Mouse (Mus musculus): ENCODE measurements around the gene Tchp.

Tchp gene

DNA sequence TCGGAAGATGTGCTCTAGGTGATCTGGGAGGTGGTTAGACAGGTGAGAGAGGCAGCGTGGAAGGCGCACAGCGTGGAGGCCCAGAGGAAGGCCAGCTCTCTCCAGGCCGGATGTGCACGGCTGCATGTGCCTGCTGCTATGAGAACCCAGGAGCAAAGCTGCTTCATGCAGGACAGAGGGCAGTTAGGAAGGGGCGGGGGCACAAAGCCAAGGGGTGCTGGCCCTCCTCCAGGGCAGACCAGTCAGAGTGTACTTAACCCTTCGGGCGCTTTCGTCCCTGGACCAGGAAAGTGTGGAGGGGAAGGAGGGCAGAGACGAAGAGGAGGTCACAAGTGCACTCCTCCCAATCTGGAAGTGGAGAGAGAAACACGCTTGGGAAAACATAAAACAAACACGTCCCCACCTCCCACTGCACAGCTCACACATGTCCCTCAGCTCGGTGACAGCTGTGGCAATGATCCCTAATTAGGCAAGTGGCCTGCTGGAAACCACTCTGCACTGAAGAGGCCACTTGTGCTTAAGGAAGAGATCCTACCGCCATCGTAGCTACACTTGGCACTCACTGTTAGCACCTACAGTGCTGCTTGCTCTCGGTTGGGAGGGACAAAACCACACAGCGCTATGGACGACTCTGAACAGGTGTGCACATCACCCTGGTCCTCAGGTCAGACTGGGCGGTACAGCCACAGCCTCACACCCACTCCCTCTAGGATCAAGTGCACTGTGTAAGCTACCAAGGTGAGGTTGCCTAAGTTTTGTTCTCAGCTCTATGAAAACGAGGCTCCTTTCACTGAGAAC is 29.7 kb downstream of the Tchp start:
- peak in 1 of 2 experiments; percentile 52 for DNase-seq (ENCODE audit: inconsistent age in 2 of 2, low spot score in 1 of 2)

DNA sequence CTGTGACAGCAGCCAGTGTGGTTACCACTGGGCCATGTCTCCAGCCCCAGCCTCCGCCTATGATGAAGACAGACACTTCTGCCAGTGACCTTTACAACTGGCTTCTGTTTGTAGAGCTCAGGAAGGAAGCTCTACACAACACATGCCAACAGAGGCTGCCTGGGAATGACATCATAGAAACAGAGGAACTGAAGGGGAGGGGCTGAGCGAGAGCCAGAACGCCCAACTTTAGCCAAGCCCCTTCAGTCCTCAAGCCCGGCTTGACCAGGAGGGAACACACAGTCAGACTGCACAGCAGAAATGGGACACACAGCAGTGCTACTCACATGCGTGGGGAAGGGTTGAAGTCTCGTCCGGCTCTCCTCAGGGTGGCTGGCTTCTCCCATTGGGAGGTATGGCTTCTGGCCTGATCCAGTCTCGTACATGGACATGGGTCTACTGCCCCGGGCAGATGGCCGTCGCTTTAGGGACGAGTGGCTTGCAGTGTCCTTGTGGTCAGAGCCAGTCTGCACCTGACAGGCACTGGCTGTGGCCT is 31.2 kb downstream of the Tchp start:
- peak; percentile 54 to 72 for DNase-seq (ENCODE audit: inconsistent age in 2 of 2, low spot score in 1 of 2)

DNA sequence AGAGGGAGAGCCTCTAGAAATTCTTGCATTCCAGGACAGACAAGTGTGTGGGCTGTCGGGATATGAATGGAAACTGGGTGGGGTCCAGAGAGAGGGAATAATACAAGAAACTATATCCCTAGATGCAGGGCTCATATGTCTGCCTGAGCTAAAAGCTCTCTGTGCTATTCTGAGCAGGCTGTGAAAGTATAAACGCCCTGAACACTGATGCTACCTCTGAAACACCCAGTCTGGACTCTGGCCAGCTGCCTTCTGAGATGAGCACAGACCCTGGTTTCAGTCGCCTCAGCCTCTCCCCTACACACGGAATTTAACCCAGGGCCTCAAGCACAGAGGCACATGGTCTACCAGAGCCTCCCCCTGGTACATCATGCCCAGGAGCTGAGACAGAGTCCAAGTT is 33.0 kb downstream of the Tchp start:
- DNase-seq (ENCODE audit: inconsistent age in 2 of 2, low spot score in 1 of 2), result no peak

DNA sequence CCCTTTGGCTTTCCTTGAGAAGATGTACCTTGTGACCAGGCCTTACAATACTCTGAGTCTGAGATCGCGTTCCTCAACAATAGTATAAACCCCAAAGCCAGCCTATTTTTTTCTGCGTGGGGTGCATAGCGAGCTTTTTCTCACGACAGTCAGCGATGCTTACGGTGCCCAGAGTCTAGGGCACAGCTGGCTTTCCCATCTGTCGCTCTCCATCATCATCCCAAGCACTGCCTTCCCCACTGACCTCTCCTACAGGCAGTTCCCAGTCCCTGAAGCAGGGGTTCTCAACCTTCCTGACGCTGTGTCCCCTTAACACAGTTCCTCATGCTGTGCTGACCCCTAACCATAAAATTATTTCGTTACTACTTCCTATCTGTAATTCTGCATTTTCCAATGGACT is 35.0 kb downstream of the Tchp start:
- no peak for DNase-seq (ENCODE audit: inconsistent age in 2 of 2, low spot score in 1 of 2)

DNA sequence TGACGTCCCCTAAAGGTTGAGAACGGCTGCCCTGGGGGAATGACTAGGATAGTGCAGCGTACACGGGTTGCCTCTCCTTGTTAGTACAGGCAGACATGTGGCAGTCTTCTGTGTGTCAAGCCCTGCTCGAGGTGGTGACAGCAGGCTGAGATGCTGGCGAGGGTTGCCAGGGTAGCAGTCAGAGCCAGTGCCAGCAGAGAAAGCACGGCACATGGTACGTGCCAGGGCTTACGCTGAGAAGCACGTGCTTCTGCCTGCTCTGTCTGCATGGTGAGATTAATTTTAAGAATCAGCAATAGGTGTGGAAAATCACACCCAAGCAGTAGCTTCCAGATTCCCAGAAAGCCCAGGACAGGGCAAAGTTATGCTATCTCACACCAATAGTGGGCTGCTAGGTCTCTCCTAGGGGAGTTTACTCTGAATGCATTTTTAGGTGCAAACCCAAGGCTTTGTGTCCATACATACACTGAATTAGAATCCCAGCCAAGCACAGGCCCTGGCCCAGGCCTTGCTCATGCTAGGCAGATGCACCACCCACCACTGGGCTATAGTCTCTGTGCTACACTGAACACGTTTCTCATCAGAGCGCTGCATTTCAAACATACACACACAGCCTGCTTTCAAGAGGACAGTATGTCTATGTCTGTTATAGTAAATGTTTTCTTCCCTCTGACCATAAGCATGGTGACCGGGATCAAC is 35.6 kb downstream of the Tchp start:
- no peak for DNase-seq (ENCODE audit: inconsistent age in 2 of 2, low spot score in 1 of 2)

DNA sequence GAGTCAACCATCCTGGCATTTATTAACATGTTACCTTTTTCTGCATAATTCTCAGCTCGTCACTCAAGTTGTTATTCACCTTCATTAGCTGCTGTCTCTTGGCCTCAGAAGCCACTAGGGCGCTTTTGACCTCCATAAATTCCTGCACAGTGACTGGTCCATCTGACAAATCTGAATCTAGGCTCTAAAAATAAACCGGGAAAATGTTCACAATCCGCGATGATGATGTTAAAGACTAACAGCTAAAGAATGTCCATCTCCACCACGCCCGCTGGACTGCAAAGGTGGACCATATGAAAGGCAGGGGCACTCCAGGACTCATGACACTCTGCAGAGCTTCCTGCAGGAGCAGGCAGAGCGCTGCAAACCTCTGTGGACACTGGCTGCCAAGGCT is 36.1 kb downstream of the Tchp start:
- no peak for DNase-seq (ENCODE audit: inconsistent age in 2 of 2, low spot score in 1 of 2)

DNA sequence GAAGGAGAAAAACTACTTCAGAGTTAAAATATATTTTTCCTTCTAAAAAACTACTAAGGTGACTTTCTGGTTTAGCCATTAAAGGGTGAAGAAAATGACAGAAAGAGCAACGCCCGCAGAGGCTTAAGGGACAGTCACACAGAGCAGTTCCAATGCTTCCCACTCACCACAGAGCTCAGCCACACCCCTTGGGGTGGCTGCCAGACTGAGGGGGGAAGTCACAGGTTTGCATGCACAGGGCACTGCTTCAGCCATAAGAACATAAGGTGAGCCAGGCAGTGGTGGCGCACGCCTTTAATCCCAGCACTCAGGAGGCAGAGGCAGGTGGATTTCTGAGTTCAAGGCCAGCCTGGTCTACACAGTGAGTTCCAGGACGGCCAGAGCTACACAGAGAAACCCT is 38.0 kb downstream of the Tchp start:
- DNase-seq (ENCODE audit: inconsistent age in 2 of 2, low spot score in 1 of 2), result no peak

DNA sequence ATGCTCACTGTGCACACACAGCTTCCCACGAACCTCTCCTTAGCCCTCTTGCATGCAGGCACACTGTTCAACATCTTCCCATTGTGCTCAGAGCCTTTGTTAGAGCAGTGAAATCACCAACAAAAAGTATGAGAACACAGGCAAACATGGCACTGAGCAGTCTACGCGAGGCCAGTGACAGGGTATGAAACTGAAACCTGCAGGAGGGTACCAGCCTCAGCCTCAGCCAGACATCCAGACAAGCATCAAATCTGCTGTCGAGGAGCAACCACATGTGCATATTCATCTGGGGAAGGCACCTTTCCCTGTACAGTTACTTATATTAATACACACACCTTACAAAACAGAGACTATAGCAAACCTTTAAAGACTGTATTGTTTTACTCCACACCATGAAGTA is 39.3 kb downstream of the Tchp start:
- DNase-seq (ENCODE audit: inconsistent age in 2 of 2, low spot score in 1 of 2), result no peak

DNA sequence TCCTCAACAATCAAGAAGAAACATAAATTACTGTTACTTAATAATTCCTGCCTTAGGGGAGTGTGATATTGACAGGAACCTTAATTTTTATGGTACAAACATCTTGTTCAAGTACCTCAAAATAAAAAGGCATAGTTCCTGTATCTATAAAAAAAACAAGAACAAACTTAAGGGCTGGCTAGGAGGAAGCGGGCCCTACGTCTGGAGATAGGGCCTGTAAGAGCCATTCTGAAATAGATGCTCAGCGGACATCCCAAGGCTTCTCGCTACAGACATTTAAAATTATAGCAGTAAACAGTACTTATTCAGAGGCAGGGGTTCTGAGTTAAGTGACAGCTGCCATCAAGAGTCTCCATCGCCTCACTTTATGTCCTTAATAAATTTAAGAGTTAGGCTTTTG is 40.0 kb downstream of the Tchp start:
- DNase-seq (ENCODE audit: inconsistent age in 2 of 2, low spot score in 1 of 2), result no peak

DNA sequence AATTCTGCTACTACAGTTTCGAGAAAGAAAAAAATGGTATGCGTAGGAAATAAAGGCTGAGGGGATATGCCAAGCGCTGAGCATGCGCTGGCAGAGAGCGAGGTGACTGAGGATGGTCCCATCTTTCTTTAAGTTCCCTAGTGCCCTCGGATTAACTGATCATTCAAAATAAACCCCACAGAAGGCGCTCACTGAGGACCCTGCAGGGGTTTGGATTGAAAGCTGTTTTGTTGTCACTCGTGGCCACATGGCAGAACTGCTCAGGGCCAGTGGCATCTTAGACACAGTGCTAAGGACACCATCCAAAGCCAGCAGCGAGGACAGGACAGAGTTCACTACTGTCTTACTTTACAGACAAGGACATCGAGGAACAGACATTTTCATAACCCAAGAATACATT is 42.8 kb downstream of the Tchp start:
- no peak for DNase-seq (ENCODE audit: inconsistent age in 2 of 2, low spot score in 1 of 2)

DNA sequence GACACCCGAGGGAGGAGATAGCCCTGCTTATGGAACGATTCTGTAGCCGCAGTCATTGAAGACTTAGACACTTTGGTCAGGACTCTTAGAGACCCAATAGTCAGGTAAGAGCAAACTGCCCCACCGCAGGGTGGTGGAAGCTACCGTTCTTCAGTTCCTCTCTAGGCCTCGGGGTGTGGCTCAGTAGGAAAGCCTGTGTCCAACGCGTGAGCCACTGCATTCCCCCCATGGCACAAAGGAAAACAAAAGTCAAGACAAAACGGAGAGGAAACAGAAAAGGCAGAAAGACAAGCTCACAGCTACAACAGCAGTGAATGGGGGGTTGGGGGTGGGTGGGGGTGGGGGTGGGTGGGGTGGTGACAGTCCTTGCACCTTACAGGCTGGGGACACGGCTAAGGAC is 44.8 kb downstream of the Tchp start:
- no peak for DNase-seq (ENCODE audit: inconsistent age in 2 of 2, low spot score in 1 of 2)

DNA sequence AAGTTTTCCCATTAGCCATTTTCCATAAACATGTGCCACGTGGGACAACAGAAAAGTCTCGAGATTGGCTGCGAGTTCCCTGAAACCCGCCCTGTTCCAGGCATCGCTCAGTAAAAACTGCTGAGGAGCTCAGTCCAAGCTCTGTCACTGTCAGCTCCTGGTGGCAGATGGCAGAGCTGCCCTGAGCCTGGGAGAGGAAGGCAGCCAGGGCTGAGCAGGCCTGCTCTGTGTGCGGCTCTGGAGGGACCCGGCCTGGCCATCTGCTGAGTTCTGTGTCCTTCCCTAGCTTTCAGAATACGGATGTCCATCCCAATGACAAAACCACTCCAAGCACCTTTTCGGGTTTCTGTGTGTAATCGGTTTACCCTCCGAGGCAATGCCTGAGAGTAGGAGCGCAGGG is 45.8 kb downstream of the Tchp start:
- no peak for DNase-seq (ENCODE audit: inconsistent age in 2 of 2, low spot score in 1 of 2)

DNA sequence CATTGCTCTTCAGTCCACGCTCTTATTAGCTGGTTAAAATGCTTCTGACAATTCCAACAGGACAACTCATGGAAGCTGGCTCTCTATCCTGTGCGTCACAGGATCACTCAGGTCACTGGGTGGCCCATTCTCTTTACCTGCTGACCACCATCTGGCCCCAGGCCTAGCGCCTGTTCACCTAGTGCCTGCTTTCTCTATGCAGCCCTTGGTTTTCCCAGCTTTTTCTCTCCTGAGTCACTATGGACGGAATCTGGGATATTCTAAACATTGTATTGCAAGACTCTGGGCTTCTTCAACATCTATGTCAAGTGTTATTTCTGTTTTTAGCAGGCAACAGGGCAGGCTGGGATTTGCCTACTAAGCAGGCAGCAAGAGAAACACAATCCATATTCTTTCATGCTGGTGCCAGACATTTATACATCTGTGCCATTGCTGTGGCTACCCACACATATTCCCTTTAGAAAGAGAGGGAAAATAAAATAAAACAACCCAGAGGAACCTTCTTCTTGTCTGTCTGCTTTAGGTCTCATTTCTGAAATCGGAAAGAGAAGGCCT is 52.1 kb downstream of the Tchp start:
- no peak for DNase-seq (ENCODE audit: inconsistent age in 2 of 2, low spot score in 1 of 2)

DNA sequence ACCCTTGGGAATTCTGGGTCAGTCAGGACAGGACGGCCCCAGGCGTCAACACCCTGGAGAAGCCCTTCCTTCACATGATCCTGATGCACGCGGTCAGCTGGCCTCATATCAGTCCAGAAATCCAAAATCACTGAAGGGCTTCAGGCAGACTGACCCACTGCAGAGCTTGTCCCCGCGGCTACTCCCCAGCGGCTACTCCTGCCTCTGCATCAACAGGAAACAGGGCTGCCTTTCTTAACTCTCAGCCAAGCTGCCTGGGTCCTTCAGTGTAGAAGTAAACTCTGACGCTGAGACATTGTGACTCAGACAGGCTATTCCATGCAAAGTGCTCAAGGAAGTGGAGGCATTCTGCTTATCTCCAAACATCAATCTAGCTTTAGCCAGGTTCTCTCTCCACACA is 54.4 kb downstream of the Tchp start:
- DNase-seq (ENCODE audit: inconsistent age in 2 of 2, low spot score in 1 of 2), result no peak

DNA sequence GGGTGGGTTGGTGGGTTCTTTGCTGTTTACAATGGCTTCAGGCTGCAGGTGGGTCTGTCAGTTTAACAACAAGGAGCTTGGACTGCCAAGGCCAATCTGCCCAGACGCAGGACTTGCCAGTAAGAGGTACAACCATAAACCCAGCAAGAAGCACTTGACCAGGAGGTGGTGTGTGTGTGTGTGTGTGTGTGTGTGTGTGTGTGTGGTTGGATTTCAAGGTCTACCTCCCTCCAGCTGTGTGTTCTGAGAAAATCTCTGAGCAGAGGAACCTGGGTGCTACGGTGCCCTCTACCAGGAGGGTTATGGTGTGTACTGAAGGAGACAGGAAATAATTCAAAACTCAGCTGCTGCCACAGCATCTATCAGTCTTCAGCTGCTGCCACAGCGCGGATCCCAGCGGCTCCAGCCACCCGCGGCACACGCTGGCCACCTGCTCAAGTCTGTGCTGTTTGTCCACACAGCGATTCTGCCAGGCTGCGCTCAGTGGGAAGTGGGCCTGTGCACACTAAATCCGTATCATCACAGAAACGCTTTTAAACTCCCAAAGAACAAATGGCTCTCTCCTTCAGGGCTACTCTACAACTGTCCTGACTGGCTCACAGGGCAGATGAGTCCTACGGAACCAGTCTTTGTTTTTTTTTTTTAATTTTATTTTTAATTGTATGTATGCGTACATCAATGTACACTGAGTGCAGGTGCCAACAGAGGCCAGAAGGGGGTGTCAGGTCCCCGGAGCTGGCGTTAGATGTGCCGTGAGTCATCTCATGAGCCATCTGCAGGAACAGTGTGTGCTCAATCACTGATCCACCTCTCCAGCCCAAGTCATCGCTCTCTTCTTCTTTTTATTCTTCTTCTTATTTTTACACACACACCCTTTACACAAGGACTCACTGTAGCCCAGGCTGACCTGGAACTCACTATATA is 57.5 kb downstream of the Tchp start:
- peak; percentile 55 to 70 for DNase-seq (ENCODE audit: inconsistent age in 2 of 2, low spot score in 1 of 2)

DNA sequence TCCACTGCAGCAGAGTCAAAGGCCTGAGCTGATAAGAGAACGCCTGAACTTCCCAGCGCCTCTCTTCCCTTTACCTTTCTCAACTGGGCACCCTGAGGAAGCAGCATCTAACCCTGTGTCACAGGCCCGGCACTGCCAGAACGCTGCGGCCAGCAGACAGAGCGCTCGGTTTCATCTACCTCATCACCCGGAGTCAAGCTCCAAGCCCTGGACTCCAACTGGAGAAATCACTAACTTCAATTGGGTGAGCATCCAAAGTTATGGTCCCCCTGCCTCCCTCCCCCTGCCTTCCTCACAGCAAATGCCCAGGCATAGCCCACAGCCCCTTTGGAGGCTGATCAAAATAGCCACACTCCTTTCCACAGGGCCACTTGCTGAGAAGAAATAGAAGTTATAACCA is 59.1 kb downstream of the Tchp start:
- DNase-seq (ENCODE audit: inconsistent age in 2 of 2, low spot score in 1 of 2), result no peak

DNA sequence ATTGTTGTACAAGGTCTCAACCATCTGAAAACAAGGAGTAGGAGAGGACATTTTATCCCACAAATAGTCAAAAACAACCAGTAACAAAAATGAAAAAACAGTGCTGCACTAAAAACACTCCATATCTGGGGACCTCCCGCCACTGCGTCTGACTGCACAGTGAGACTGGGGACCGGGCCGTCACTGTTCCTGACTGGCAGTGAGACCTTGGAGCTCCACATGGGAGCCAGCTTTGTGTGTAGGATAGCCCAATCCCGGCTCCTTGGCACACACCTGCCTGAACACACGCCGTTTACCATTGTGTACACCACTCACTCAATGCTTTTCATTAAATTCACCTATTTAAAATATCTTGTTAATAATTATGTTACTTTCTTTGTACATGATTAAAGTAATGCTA is 59.6 kb downstream of the Tchp start:
- DNase-seq (ENCODE audit: inconsistent age in 2 of 2, low spot score in 1 of 2), result no peak

DNA sequence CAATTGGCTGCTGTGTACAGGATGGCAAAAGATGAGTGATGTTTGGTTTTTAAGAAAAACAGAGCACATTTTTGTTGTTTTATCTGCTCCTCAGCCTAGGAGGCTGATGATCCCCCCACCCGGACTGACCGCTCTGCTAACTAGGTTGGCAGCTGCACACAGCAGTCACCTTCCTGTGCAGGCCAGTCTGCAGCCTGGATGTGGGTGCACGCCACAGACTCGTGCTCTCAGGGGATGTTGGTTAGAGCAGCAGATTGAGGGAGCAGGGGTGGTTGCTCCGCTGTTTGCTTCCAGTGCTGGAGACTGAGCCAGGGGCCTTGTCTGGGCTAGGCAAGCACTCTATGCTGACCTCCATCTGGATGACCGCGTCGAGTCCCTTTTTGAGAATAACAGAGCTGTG is 62.2 kb downstream of the Tchp start:
- no peak for DNase-seq (ENCODE audit: inconsistent age in 2 of 2, low spot score in 1 of 2)

DNA sequence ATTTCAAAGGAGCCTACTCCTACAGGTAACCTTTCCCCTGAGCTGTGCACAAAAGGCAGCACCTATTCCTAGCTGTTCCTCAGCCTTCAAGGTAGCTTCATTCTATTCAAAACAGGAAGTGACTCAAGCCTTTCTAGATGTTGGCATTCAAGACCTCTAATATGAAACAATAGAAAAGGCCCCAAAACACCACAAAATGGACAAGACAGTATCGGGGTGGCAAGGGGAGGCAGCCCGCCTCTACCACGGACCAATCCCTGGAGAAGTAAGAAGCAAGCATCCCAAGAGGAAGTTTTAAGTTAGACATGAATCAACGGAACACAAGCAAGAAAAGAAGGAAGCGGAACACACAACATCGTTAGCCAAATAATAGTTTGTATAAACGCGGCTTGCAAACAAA is 64.2 kb downstream of the Tchp start:
- DNase-seq (ENCODE audit: inconsistent age in 2 of 2, low spot score in 1 of 2), result peak in 1 of 2 experiments; percentile 48

Measured in adrenal gland, adult (tissue).